7 mouse cellular contexts compared by ENCODE assay signal in genomic region chr5:3596399-3596766, GRCm38 (mm10). TPM values are rescaled to one million over a fixed set of nuclear protein-coding genes. Genes with fewer than 3 reads are reported as not detected.
DNase-seq lines count a peak whose midpoint lies in the region; ATAC-seq lines count a peak whose summit lies in the region.

TSS of gene Rbm48 (minus strand) at chr5:3596585.

- no peaks in the 10 kb centered on the region for H3K9me3 ChIP-seq in embryonic facial prominence, embryonic 11.5 days (replicated peaks; ENCODE audit: control insufficient read depth, low read length)
- no peaks in the 10 kb centered on the region for H3K9me3 ChIP-seq in midbrain, embryonic 11.5 days (ENCODE audit: control insufficient read depth, low read length)

- H3K4me2 ChIP-seq in embryonic facial prominence, embryonic 11.5 days (ENCODE audit: low read depth, low read length) = peak within 1 kb of the TSS; percentile 72
- peak within 1 kb of the TSS; percentile 74 for H3K4me2 ChIP-seq in midbrain, embryonic 11.5 days

- H3K4me3 ChIP-seq in embryonic facial prominence, embryonic 11.5 days (ENCODE audit: low read depth, low read length) = peak within 1 kb of the TSS; percentile 56
- peak within 1 kb of the TSS; percentile 83 for H3K4me3 ChIP-seq in midbrain, embryonic 11.5 days (ENCODE audit: low read depth, low read length)

- ATAC-seq in embryonic facial prominence, embryonic 11.5 days (replicated peaks; ENCODE audit: insufficient number of reproducible peaks, low FRiP score, low TSS enrichment, low read depth) = peak; percentile 85
- ATAC-seq in granulocyte monocyte progenitor cell, adult 5-6 weeks (replicated peaks; ENCODE audit: poor library complexity, severe bottlenecking) = peak; percentile 86
- peak; percentile 88 for ATAC-seq in midbrain, embryonic 11.5 days (ENCODE audit: low FRiP score)

- WGBS in embryonic facial prominence, embryonic 11.5 days = under 1% methylated on average over 29 of the region's 31 CpGs
- 0% methylated on average over 31 of the region's 31 CpGs for WGBS in midbrain, embryonic 11.5 days

- peak; percentile 80 for DNase-seq in adrenal gland, postnatal 25 days
- DNase-seq in embryonic facial prominence, embryonic 11.5 days (ENCODE audit: low spot score) = peak; percentile 82
- peak; percentile 87 for DNase-seq in kidney, adult 11 months
- DNase-seq in left cerebral cortex, postnatal 4 days = peak; percentile 84
- peak; percentile 96 for DNase-seq in midbrain, embryonic 11.5 days (ENCODE audit: low spot score, missing footprints)
- peak; percentile 64 for DNase-seq in skeletal muscle tissue, adult 2 months (ENCODE audit: low read depth, low spot score)

- H3K27me3 ChIP-seq in embryonic facial prominence, embryonic 11.5 days (ENCODE audit: control insufficient read depth, insufficient read depth, low read length) = no peaks in the 10 kb centered on the region
- H3K27me3 ChIP-seq in midbrain, embryonic 11.5 days (ENCODE audit: control insufficient read depth, insufficient read depth, low read length) = no peaks in the 10 kb centered on the region

- H3K36me3 ChIP-seq in embryonic facial prominence, embryonic 11.5 days (replicated peaks; ENCODE audit: control insufficient read depth, insufficient read depth, low read depth, low read length) = no peaks in the 10 kb centered on the region
- H3K36me3 ChIP-seq in midbrain, embryonic 11.5 days (ENCODE audit: control insufficient read depth, insufficient read depth, low read length) = no peaks in the 10 kb centered on the region

- peak within 1 kb of the TSS; percentile 74 for H3K9ac ChIP-seq in embryonic facial prominence, embryonic 11.5 days (replicated peaks; ENCODE audit: low read length)
- peak within 1 kb of the TSS; percentile 77 for H3K9ac ChIP-seq in midbrain, embryonic 11.5 days (ENCODE audit: low read length)

- H3K27ac ChIP-seq in embryonic facial prominence, embryonic 11.5 days (replicated peaks; ENCODE audit: low read depth, low read length) = no peak within 1 kb of the TSS
- no peak within 1 kb of the TSS for H3K27ac ChIP-seq in midbrain, embryonic 11.5 days (ENCODE audit: low read depth, low read length)

- H3K4me1 ChIP-seq in embryonic facial prominence, embryonic 11.5 days (ENCODE audit: control insufficient read depth, insufficient read depth, low read length) = no peaks in the 10 kb centered on the region
- peaks cover 11% of the 10 kb centered on the region for H3K4me1 ChIP-seq in midbrain, embryonic 11.5 days (ENCODE audit: control insufficient read depth, insufficient read depth, low read length)

- intact Hi-C loops in left cerebral cortex, postnatal 4 days (cut with DNase I) = no loop called here

RNA-seq across cellular contexts. Expression of gene Rbm48, which starts in this region (rescaled TPM):
- 8.3 and 14.9 TPM in 2 replicates for total RNA-seq in adrenal gland, postnatal 25 days (2021)
- polyA plus RNA-seq in embryonic facial prominence, embryonic 11.5 days (2014; fragmentation: Nextera tagmentation; extraction: Ambion mirVana) = 16.3 and 17.3 TPM in 2 replicates
- total RNA-seq in granulocyte monocyte progenitor cell, adult 5-6 weeks (2014; fragmentation: Nextera tagmentation) = 7.9 and 28.1 TPM in 2 replicates
- 28.5 and 29.8 TPM in 2 replicates for total RNA-seq in granulocyte monocyte progenitor cell, adult 5-6 weeks (2017)
- 10 to 100 TPM; 12.4 to 13.1 TPM for total RNA-seq in left cerebral cortex, postnatal 4 days (2021)
- 13.8 and 15.9 TPM in 2 replicates for polyA plus RNA-seq in midbrain, embryonic 11.5 days (2014; fragmentation: Nextera tagmentation; extraction: Ambion mirVana)
